Mouse (Mus musculus) urinary bladder, postnatal 4 days (tissue): ENCODE measurements at regions not wholly inside any gene's neighbourhood (a gene's known extent, or its start where the extent isn't known, plus 50 kb on each side); places are given as distances from the start of the nearest gene placed in this dataset.

ENCODE experiments used
- DNase-seq, 2 experiments: peaks; one replicate each; pipeline ENCODE4 v3.0.0; 2021 to 2022; ENCODE audit warnings: low spot score in 2 of 2

DNA sequence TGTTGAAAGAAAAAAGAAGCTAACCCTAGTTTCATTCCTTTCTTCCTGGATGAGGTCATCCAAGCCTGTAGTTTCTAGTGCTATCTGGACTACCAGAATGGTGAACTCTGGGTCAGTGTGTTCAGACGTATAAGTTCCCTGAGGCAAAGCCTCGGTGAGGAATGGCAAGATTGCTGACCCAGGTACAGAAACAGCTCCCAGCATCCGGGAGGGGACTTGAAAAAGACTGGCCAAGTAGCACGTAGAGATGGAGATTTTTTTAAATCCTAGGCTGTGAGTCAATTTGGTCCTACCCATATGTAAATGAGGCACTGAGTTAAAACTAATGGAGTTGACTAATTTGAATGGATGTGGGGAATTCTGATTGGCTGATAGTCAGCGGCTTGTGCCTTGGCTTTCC lies 55.0 kb upstream of the Gm11084 start:
- DNase-seq: no peak

DNA sequence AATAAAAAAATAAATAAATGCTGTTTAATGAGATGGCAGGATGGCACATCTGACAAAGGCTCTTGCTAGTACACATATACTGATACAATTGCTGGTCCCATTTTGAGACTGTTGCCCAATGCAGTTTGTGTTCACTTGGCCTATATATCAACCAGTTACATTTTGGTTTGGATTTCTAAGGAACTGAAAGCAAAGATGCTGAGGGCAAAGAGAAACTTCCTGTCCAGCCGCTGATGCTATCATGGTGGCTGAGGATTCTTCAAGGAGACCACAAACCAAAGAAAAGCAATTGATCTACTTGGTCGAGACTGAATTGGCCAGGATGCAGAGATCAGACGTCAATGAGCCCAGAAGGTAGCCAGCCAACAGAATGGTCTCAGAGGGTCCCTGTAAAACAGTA lies 53.5 kb upstream of the Gm11084 start:
- DNase-seq: no peak

DNA sequence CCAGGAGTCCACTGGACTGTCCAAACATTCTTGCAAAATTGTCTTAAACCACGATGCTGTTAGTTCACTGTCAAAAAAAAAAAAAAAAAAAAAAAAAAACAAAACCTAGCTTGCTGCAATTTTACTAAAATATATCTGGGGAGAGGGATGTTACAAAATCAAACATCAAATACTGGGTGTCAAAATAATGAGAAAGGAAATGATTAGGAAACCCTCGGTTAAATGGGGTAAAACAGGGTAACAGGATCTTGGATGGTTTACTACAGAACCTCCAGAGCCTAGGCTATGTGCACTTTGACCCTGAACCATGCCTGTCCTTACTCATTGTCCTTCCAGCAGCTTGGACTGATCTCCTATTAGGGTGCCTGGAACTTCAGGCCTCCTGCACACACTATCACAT lies 52.8 kb upstream of the Gm11084 start:
- no peak for DNase-seq

DNA sequence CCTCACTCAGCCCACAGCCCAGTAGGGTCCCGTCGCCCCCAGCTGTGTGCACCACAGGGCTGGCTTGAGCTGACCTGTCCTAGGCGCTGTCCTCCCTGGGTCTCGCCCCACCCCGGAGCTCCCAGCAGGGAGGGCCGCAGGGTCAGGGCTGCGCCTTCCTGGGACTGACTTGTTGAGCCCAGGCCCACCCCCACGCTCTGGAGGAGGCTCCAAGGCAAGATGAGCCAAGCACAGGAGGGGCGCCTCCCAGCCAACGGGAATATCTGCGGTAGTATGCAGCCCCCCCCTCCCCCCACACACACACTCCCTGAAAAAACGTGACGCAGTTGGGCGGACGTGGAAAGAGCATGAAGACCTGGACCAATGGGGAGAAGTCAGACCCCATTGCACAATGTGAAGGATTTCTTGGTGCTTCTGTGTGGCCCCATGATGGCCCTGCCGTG lies 51.8 kb upstream of the Gm11084 start:
- DNase-seq: peak; percentile 62 to 70

DNA sequence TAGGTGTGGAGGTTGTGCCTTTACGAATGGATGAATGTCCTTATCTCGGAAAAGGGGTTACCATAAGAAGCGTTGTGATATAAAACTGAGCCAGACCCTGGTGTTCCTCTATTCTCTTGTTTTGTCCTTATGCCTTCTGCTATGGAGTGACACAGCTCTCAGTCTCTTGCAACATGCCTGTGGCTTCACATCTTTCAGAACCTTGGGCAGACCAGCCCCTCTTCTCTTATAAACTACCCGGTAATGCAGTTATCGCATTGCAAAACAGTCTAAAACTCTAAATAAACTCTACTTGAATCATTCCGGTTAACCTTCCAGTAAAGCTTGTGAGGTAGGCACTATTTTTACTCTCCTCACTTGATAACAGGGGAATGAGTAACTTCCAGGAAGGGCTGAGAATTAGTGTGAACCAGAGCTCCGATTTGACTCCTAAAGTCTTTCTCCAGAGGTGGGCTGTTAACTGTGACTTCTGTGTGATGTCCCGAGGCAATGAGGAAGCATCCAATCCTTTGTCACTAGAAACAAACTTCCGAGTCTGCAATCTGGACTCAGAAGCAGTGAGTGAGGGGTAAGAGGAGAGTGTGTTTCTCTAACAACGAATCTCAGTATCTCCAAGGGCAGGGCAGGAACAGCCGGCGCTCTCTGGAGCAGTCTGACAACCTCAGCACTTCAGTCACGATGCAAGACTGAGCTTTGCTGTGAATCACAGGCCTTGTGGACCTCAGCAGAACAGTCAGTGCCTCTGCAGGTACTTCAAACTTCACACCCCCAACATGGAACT lies 50.9 kb upstream of the Gm11084 start:
- DNase-seq: no peak
